Mouse (Mus musculus) MEL-GATA-1-ER (cell line): ENCODE results near the gene Lexm.

ENCODE experiments used
- DNase-seq: peaks from one replicate; pipeline ENCODE4 v3.0.0-alpha.2; 2012; ENCODE audit warnings: low read depth; ENCODE audit errors: extremely low read depth

The Lexm gene

GRCm38 (mm10) chr4:106617056-106617455 is at the start of gene Lexm:
Gene Lexm (minus strand): TSS chr4:106617241.
- peak; percentile 16 for DNase-seq

GRCm38 (mm10) chr4:106666546-106666945 is 49.5 kb upstream of the Lexm start:
- no peak for DNase-seq

GRCm38 (mm10) chr4:106665673-106666072 is 48.6 kb upstream of the Lexm start:
- no peak for DNase-seq

- DNase-seq: no peak
These were observed 48.2 kb upstream of the Lexm start for GRCm38 (mm10) chr4:106665269-106665668.

- no peak for DNase-seq
These were observed 47.7 kb upstream of the Lexm start for GRCm38 (mm10) chr4:106664697-106665096.

- DNase-seq: no peak
These were observed 47.0 kb upstream of the Lexm start for GRCm38 (mm10) chr4:106663956-106664470.

GRCm38 (mm10) chr4:106655681-106656080 is 38.6 kb upstream of the Lexm start:
- DNase-seq: no peak

- no peak for DNase-seq
These were observed 36.0 kb upstream of the Lexm start for GRCm38 (mm10) chr4:106653051-106653450.

GRCm38 (mm10) chr4:106652546-106652945 is 35.5 kb upstream of the Lexm start:
- DNase-seq: no peak

- peak; percentile 94 for DNase-seq
These were observed 33.9 kb upstream of the Lexm start, which contains the start of gene Pars2 for GRCm38 (mm10) chr4:106650833-106651527. Gene Pars2 (plus strand): TSS chr4:106651069.

GRCm38 (mm10) chr4:106647137-106647536 is 30.1 kb upstream of the Lexm start:
- DNase-seq: no peak

- no peak for DNase-seq
These were observed 28.8 kb upstream of the Lexm start for GRCm38 (mm10) chr4:106645797-106646196.

- DNase-seq: no peak
These were observed 27.2 kb upstream of the Lexm start for GRCm38 (mm10) chr4:106644218-106644610.

GRCm38 (mm10) chr4:106643483-106644217 is 26.6 kb upstream of the Lexm start:
- DNase-seq: no peak

GRCm38 (mm10) chr4:106634086-106634479 is 17.0 kb upstream of the Lexm start:
- no peak for DNase-seq

- DNase-seq: no peak
These were observed 16.4 kb upstream of the Lexm start for GRCm38 (mm10) chr4:106633281-106634085.

GRCm38 (mm10) chr4:106632313-106632712 is 15.3 kb upstream of the Lexm start:
- no peak for DNase-seq

GRCm38 (mm10) chr4:106630333-106631220 is 13.5 kb upstream of the Lexm start:
- DNase-seq: peak; percentile 25

- no peak for DNase-seq
These were observed 12.3 kb upstream of the Lexm start for GRCm38 (mm10) chr4:106629374-106629773.

GRCm38 (mm10) chr4:106628650-106629360 is 11.8 kb upstream of the Lexm start:
- DNase-seq: no peak
